Mouse (Mus musculus) left cerebral cortex, adult 9 months (tissue): ENCODE results near the gene Hydin.
"Not testable (repeated sequence)": the region's sequence is repeated elsewhere in the genome, so short reads cannot be mapped to it uniquely, and the experiment has no call there.

ENCODE experiments used
- DNase-seq, 2 experiments: peaks; one replicate each; pipeline ENCODE4 v3.0.0; 2022; ENCODE audit warnings: low spot score in 2 of 2

The Hydin gene

GRCm38 (mm10) chr8:110333376-110333775, 66.6 kb downstream of the Hydin start:
- no peak for DNase-seq

- no peak for DNase-seq
Observed at GRCm38 (mm10) chr8:110339447-110339846, 72.7 kb downstream of the Hydin start.

GRCm38 (mm10) chr8:110340090-110340703, 73.4 kb downstream of the Hydin start:
- DNase-seq = no peak

- DNase-seq = no peak
Observed at GRCm38 (mm10) chr8:110345697-110346394, 79.1 kb downstream of the Hydin start.

- no peak for DNase-seq
Observed at GRCm38 (mm10) chr8:110346915-110347314, 80.1 kb downstream of the Hydin start.

- DNase-seq = no peak
Observed at GRCm38 (mm10) chr8:110350725-110351124, 83.9 kb downstream of the Hydin start.

GRCm38 (mm10) chr8:110351909-110352308, 85.1 kb downstream of the Hydin start:
- no peak for DNase-seq

GRCm38 (mm10) chr8:110362975-110363374, 96.2 kb downstream of the Hydin start:
- no peak for DNase-seq

- no peak for DNase-seq
Observed at GRCm38 (mm10) chr8:110372836-110373235, 106.1 kb downstream of the Hydin start.

GRCm38 (mm10) chr8:110373695-110374094, 106.9 kb downstream of the Hydin start:
- DNase-seq = no peak

- no peak for DNase-seq
Observed at GRCm38 (mm10) chr8:110382751-110383150, 116.0 kb downstream of the Hydin start.

- DNase-seq = not testable (repeated sequence)
Observed at GRCm38 (mm10) chr8:110384632-110385031, 117.9 kb downstream of the Hydin start.

- DNase-seq = no peak
Observed at GRCm38 (mm10) chr8:110395656-110396055, 128.9 kb downstream of the Hydin start.

- no peak for DNase-seq
Observed at GRCm38 (mm10) chr8:110400536-110400935, 133.8 kb downstream of the Hydin start.

GRCm38 (mm10) chr8:110402311-110402710, 135.5 kb downstream of the Hydin start:
- DNase-seq = no peak

GRCm38 (mm10) chr8:110404516-110404915, 137.7 kb downstream of the Hydin start:
- no peak for DNase-seq

GRCm38 (mm10) chr8:110415121-110415520, 148.3 kb downstream of the Hydin start:
- no peak for DNase-seq

GRCm38 (mm10) chr8:110416931-110417330, 150.2 kb downstream of the Hydin start:
- no peak for DNase-seq

GRCm38 (mm10) chr8:110417801-110418200, 151.0 kb downstream of the Hydin start:
- no peak for DNase-seq

GRCm38 (mm10) chr8:110419711-110420110, 152.9 kb downstream of the Hydin start:
- peak in 1 of 2 experiments; percentile 7 for DNase-seq

GRCm38 (mm10) chr8:110420221-110420620, 153.4 kb downstream of the Hydin start:
- DNase-seq = no peak

- DNase-seq = no peak
Observed at GRCm38 (mm10) chr8:110424146-110424545, 157.4 kb downstream of the Hydin start.

GRCm38 (mm10) chr8:110431340-110431739, 164.6 kb downstream of the Hydin start:
- no peak for DNase-seq
